Mouse (Mus musculus): ENCODE measurements around the gene Mybbp1a. TPM values are rescaled to one million over a fixed set of nuclear protein-coding genes. Genes with fewer than 3 reads are reported as not detected.

Gene Mybbp1a
- polyA plus RNA-seq, 2 experiments = 110 to 127 TPM

DNA sequence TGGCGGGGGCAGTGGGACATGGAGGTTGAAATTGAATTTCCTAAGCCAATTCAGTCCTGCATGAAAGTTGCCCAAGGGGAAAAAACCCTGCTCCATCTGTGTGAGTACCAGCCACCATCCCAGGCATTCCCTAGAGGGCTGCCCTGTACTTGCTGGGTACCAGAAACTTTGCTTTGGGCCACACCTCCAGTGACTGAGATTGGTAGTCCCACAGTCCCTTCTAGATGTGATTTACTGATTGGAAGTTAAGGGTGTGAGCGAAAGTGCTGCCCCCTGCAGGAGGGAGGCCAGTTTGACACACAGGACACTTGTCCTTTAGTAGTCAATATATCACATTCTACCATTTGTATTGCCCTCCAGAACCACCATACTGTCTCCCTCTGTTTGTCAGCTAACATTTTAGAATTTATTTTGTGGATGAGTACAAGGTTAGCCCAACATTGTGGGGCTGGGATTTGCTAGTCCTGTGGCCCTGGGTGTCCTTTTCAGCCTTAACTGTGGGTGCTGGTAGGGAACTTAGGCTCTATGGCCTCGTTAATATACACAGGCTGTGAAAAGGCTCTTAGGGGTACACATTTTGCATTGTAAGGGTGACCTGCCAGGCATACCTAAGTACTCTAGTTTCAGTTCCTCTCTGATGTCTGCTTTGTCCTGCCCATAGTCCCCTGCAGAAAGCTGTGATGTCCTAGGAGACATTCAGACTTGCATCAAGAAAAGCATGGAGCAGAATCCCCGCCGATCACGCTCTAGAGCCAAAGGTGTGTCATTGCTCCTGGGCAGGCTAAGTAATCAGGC is 5.4 kb downstream of the Mybbp1a start:
- Histone ChIP-seq H3K4me3 (replicated peaks; ENCODE audit: low read length) (no peak overlapping the region), H3K27me3 (ENCODE audit: control insufficient read depth, insufficient read depth, low read length) (no peaks in the 10 kb centered on the region), H3K4me2 (replicated peaks; ENCODE audit: low read depth, low read length, severe bottlenecking) (no peak overlapping the region), H3K9me3 (ENCODE audit: control insufficient read depth, low read length) (no peaks in the 10 kb centered on the region), H3K36me3 (ENCODE audit: control insufficient read depth, insufficient read depth, low read length) (peaks cover 92% of the 10 kb centered on the region), H3K27ac (replicated peaks; ENCODE audit: low read depth, low read length) (no peak overlapping the region), H3K9ac (ENCODE audit: low read depth, low read length, severe bottlenecking) (no peak overlapping the region), H3K4me1 (ENCODE audit: control insufficient read depth, insufficient read depth, low read length) (peaks cover 6% of the 10 kb centered on the region)
- 94% methylated on average over 6 of the region's 6 CpGs for WGBS
- no peak for TF ChIP-seq POLR2A (IDR thresholded peaks at IDR 0.05; ENCODE audit: borderline replicate concordance, extremely low read depth, insufficient read depth, insufficient read length)
- no peak for ATAC-seq (ENCODE audit: low FRiP score, low read depth)
- peak; percentile 31 for DNase-seq (ENCODE audit: low spot score)

DNA sequence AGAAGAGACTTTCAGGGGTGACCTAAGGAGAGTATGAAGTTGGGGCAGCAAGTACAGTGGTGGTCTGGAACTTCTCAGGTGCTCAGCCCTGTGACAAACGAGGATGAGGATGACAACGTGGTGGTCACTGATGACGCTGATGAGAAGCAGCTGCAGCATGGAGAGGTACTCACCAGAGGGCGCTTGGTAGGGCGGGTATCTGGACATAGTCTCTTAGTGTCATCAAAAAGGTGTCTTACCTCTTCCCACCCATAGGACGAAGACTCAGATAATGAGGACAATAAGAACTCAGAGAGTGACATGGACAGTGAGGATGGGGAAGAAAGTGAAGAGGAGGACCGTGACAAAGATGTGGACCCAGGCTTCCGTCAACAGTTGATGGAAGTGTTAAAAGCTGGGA is 6.3 kb downstream of the Mybbp1a start:
- no peaks in the 10 kb centered on the region for H3K4me1 ChIP-seq (ENCODE audit: control insufficient read depth, insufficient read depth, low read length)
- H3K4me3 ChIP-seq (replicated peaks; ENCODE audit: low read length) = no peak overlapping the region
- ATAC-seq (ENCODE audit: low FRiP score, low read depth) = no peak
- H3K36me3 ChIP-seq (ENCODE audit: control insufficient read depth, insufficient read depth, low read length) = peaks cover 100% of the 10 kb centered on the region
- H3K4me2 ChIP-seq (replicated peaks; ENCODE audit: low read depth, low read length, severe bottlenecking) = no peak overlapping the region
- no peak overlapping the region for H3K27ac ChIP-seq (replicated peaks; ENCODE audit: low read depth, low read length)
- H3K9ac ChIP-seq (ENCODE audit: low read depth, low read length, severe bottlenecking) = no peak overlapping the region
- TF ChIP-seq POLR2A (IDR thresholded peaks at IDR 0.05; ENCODE audit: borderline replicate concordance, extremely low read depth, insufficient read depth, insufficient read length) = no peak
- H3K9me3 ChIP-seq (ENCODE audit: control insufficient read depth, low read length) = no peaks in the 10 kb centered on the region
- 83% methylated on average over 8 of the region's 8 CpGs for WGBS
- no peaks in the 10 kb centered on the region for H3K27me3 ChIP-seq (ENCODE audit: control insufficient read depth, insufficient read depth, low read length)
- no peak for DNase-seq (ENCODE audit: low spot score)

GRCm38 (mm10) chr11:72452140-72452665 is 11.0 kb downstream of the Mybbp1a start:
- Histone ChIP-seq H3K27ac (replicated peaks; ENCODE audit: low read depth, low read length) (no peak overlapping the region), H3K4me1 (ENCODE audit: control insufficient read depth, insufficient read depth, low read length) (no peaks in the 10 kb centered on the region), H3K4me3 (replicated peaks; ENCODE audit: low read length) (no peak overlapping the region), H3K27me3 (ENCODE audit: control insufficient read depth, insufficient read depth, low read length) (no peaks in the 10 kb centered on the region), H3K9ac (ENCODE audit: low read depth, low read length, severe bottlenecking) (no peak overlapping the region), H3K9me3 (ENCODE audit: control insufficient read depth, low read length) (no peaks in the 10 kb centered on the region), H3K4me2 (replicated peaks; ENCODE audit: low read depth, low read length, severe bottlenecking) (no peak overlapping the region), H3K36me3 (ENCODE audit: control insufficient read depth, insufficient read depth, low read length) (peaks cover 58% of the 10 kb centered on the region)
- DNase-seq (ENCODE audit: low spot score) = no peak
- TF ChIP-seq POLR2A (IDR thresholded peaks at IDR 0.05; ENCODE audit: borderline replicate concordance, extremely low read depth, insufficient read depth, insufficient read length) = no peak
- 83% methylated on average over 3 of the region's 3 CpGs for WGBS
- no peak for ATAC-seq (ENCODE audit: low FRiP score, low read depth)

DNA sequence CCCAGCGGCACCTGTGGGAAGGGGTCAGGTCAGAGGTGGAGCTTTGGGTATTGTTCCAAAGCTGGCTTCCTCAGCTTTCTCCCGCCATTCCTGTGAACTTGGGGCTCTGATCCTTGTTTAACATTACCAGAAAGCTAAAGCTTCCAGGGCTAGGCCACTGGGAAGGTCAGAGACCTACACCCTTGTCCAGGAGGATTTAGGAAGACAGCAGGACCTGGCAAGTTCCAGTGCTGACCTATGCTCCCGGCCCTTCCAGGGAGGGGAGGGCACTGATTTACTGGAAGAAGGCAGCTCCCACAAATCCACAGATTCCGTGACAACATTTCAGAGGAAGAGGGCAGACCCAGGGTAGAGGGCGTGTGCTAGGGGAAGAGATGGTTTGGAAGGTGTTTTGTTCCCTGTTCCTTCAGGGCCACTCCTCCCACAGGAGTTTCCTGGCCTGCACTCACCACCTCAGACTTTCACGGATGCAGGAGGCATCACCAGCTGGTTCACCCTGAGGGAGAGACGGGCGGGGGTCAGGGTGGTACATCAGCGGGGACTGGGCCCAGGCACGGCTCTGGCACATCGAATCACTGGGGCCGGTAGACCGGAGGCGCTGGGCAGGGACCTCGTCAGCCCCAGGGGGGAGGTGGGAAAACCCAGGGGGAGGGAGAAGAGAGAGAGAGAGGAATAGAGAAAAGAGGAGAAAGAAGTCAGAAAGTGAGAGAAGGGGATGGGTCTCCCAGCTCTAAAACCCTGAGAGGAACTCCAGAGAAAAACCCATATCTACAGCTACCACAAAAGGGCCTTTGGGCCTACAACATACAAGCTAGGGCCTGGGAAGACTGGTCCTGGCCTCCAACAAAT is 12.2 kb downstream of the Mybbp1a start:
- Histone ChIP-seq H3K36me3 (ENCODE audit: control insufficient read depth, insufficient read depth, low read length) (peaks cover 47% of the 10 kb centered on the region), H3K4me3 (replicated peaks; ENCODE audit: low read length) (no peak overlapping the region), H3K9me3 (ENCODE audit: control insufficient read depth, low read length) (no peaks in the 10 kb centered on the region), H3K4me1 (ENCODE audit: control insufficient read depth, insufficient read depth, low read length) (no peaks in the 10 kb centered on the region), H3K27ac (replicated peaks; ENCODE audit: low read depth, low read length) (no peak overlapping the region), H3K4me2 (replicated peaks; ENCODE audit: low read depth, low read length, severe bottlenecking) (no peak overlapping the region), H3K27me3 (ENCODE audit: control insufficient read depth, insufficient read depth, low read length) (no peaks in the 10 kb centered on the region), H3K9ac (ENCODE audit: low read depth, low read length, severe bottlenecking) (no peak overlapping the region)
- TF ChIP-seq POLR2A (IDR thresholded peaks at IDR 0.05; ENCODE audit: borderline replicate concordance, extremely low read depth, insufficient read depth, insufficient read length) = no peak
- 53% methylated on average over 15 of the region's 15 CpGs for WGBS
- DNase-seq (ENCODE audit: low spot score) (no peak), ATAC-seq (ENCODE audit: low FRiP score, low read depth) (no peak)

DNA sequence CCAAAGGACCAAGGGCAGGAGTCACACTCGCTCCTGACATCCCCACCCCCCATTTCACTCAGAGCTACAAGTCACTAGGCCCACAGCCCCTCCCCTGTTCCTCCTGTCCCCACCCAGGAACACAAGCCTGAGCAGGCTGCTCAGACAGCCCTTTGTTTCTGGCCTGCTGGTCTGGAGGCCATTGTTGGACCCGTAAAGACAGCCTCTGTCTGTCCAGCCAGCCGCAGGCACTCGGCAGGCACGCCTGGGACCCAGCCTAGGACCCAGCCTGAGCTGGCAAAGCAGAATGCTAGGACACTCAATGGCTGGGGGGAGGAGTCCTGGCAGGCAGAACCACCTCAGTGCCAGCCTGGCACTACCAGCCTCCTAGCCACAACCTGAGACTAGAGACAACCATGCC is 14.5 kb downstream of the Mybbp1a start:
- WGBS = 80% methylated on average over 5 of the region's 5 CpGs
- ATAC-seq (ENCODE audit: low FRiP score, low read depth) = no peak
- TF ChIP-seq POLR2A (IDR thresholded peaks at IDR 0.05; ENCODE audit: borderline replicate concordance, extremely low read depth, insufficient read depth, insufficient read length) = no peak
- Histone ChIP-seq H3K27ac (replicated peaks; ENCODE audit: low read depth, low read length) (no peak overlapping the region), H3K9ac (ENCODE audit: low read depth, low read length, severe bottlenecking) (no peak overlapping the region), H3K4me2 (replicated peaks; ENCODE audit: low read depth, low read length, severe bottlenecking) (no peak overlapping the region), H3K27me3 (ENCODE audit: control insufficient read depth, insufficient read depth, low read length) (no peaks in the 10 kb centered on the region), H3K4me3 (replicated peaks; ENCODE audit: low read length) (no peak overlapping the region), H3K4me1 (ENCODE audit: control insufficient read depth, insufficient read depth, low read length) (no peaks in the 10 kb centered on the region), H3K9me3 (ENCODE audit: control insufficient read depth, low read length) (no peaks in the 10 kb centered on the region), H3K36me3 (ENCODE audit: control insufficient read depth, insufficient read depth, low read length) (peaks cover 23% of the 10 kb centered on the region)
- DNase-seq (ENCODE audit: low spot score) = no peak
